Mouse (Mus musculus): ENCODE data around the gene Smarca2.

DNA sequence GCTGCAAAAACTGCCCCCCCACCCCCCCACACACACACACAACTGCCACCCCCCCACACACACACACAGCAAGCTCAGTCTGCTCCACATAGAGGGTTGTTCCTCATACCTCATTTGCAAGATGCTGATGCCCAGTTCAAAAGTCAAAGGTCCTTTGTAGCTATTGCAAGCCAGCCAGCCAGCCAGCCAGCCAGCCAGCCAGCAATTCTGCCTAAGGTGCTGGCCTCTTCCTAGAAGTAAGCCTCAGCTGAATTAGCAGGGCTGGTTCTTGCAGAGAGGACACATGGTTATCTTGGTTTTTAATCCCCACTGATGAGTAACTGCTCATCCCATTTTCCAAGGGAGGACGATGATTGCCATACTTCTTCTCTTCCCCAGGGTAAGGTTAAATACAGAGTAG, 24.8 kb upstream of the Smarca2 start:
- TF ChIP-seq CTCF (IDR thresholded peaks at IDR 0.05; ENCODE audit: extremely low read depth, insufficient read depth, insufficient read length, insufficient replicate concordance) (no peak), POLR2A (IDR thresholded peaks at IDR 0.05; ENCODE audit: low read depth, low read length) (no peak)

Measured in spleen, adult 2 months (tissue).